Mouse (Mus musculus) kidney, embryonic 14.5 days (tissue): ENCODE measurements at regions not wholly inside any gene's neighbourhood (a gene's known extent, or its start where the extent isn't known, plus 50 kb on each side); places are given as distances from the start of the nearest gene placed in this dataset.

ENCODE experiments used
- ATAC-seq: fragments of 200-750 bp; cut with Nextera tagmentation; 2 replicates; pipeline ENCODE4 v1.8.0; 2017; ENCODE audit warnings: moderate number of reproducible peaks, mild to moderate bottlenecking, moderate TSS enrichment, moderate library complexity; ENCODE audit not compliant: low FRiP score, low TSS enrichment
- H3K27ac ChIP-seq: fragments of 300-500 bp; sonication (generic); 2 replicates; pipeline ENCODE4 v1.5.1; 2014; ENCODE audit warnings: low read depth, mild to moderate bottlenecking, low read length, moderate library complexity, mixed read lengths
- H3K27me3 ChIP-seq: fragments of 300-500 bp; sonication (generic); 2 replicates; pipeline ENCODE4 v1.6.1; 2014; ENCODE audit warnings: mild to moderate bottlenecking, low read length; ENCODE audit not compliant: control insufficient read depth, insufficient read depth
- H3K36me3 ChIP-seq: fragments of 300-500 bp; sonication (generic); 2 replicates; pipeline ENCODE4 v1.6.1; 2014; ENCODE audit warnings: low read length, mixed read lengths; ENCODE audit not compliant: control insufficient read depth, insufficient read depth
- H3K4me1 ChIP-seq: fragments of 300-500 bp; sonication (generic); 2 replicates; pipeline ENCODE4 v1.6.1; 2014; ENCODE audit warnings: low read length, mixed read lengths; ENCODE audit not compliant: control insufficient read depth, insufficient read depth
- H3K4me2 ChIP-seq: fragments of 300-500 bp; sonication (generic); replicated peaks from 2 replicates; pipeline ENCODE4 v1.6.1; 2014; ENCODE audit warnings: low read depth, mild to moderate bottlenecking, low read length
- H3K4me3 ChIP-seq: fragments of 300-500 bp; sonication (generic); 2 replicates; pipeline ENCODE4 v1.5.1; 2014; ENCODE audit warnings: mild to moderate bottlenecking, low read length
- H3K9ac ChIP-seq: fragments of 300-500 bp; sonication (generic); 2 replicates; pipeline ENCODE4 v1.6.1; 2014; ENCODE audit warnings: low read depth, mild to moderate bottlenecking, low read length, moderate library complexity
- H3K9me3 ChIP-seq: fragments of 300-500 bp; sonication (generic); 2 replicates; pipeline ENCODE4 v1.6.1; 2016; ENCODE audit warnings: low read length; ENCODE audit not compliant: control insufficient read depth
- WGBS: fragments of 180-500 bp; shearing (Covaris S2); extraction: QIAGEN DNeasy Blood & Tissue Kit; methylation state at CpG from one replicate; pipeline ENCODE4 v1.1.7; 2014; 5-methylcytosine and 5-hydroxymethylcytosine counted together

- no peaks in the 10 kb centered on the region for H3K4me1 ChIP-seq
- 89% methylated on average over 4 of the region's 4 CpGs for WGBS
- H3K36me3 ChIP-seq: no peaks in the 10 kb centered on the region
- H3K9me3 ChIP-seq: no peaks in the 10 kb centered on the region
- ATAC-seq: no peak
- no peak overlapping the region for H3K9ac ChIP-seq
- H3K27me3 ChIP-seq: no peaks in the 10 kb centered on the region
- H3K4me3 ChIP-seq: no peak overlapping the region
- H3K4me2 ChIP-seq: no peak overlapping the region
- H3K27ac ChIP-seq: no peak overlapping the region
Measured at GRCm38 (mm10) chr3:62047704-62048506, 290.2 kb upstream of the Arhgef26 start.

DNA sequence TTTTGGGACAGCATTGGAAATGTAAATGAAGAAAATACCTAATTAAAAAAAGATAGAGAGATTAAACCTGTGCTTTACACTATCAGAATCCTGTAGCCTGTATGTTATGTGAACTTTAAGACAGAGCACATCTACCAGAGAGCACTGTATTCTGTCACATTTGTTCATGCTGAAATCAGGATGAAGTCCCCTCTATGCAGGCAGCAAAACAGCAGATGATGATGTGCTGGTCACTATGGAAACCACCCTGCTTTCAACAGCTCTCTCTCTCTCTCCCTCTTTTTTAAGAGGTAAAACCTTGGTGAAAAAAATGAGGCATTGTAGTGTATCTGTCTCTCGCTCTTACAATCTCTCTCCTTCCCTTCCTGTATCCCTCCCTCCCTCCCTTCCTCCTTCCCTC is 283.9 kb upstream of the Arhgef26 start:
- Histone ChIP-seq H3K36me3 (no peaks in the 10 kb centered on the region), H3K4me2 (no peak overlapping the region), H3K9ac (no peak overlapping the region), H3K27me3 (no peaks in the 10 kb centered on the region), H3K27ac (no peak overlapping the region), H3K4me1 (no peaks in the 10 kb centered on the region), H3K4me3 (no peak overlapping the region), H3K9me3 (no peaks in the 10 kb centered on the region)
- 63% methylated on average over 1 of the region's 1 CpGs for WGBS
- ATAC-seq: no peak

DNA sequence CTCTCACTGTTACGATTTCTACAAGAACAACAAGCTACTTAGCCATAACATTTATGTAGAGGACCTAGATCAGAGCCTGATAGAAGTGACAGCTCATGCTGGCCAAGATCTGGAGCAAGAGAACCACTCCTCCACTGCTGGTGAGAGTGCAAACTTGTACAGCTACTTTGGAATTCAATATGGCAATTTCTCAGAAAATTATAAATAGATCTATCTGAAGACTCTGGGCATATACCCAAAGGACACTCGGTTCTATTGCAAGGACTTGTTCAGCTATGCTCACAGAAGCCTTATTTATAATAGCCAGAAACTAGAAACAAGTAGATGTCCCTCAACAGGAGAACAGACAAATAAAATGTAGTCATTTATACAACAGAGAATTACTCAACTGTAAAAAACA is 259.6 kb upstream of the Arhgef26 start:
- H3K27me3 ChIP-seq: no peaks in the 10 kb centered on the region
- H3K36me3 ChIP-seq: no peaks in the 10 kb centered on the region
- H3K27ac ChIP-seq: no peak overlapping the region
- no peak overlapping the region for H3K4me2 ChIP-seq
- H3K4me3 ChIP-seq: no peak overlapping the region
- H3K9ac ChIP-seq: no peak overlapping the region
- no peaks in the 10 kb centered on the region for H3K9me3 ChIP-seq
- 69% methylated on average over 2 of the region's 2 CpGs for WGBS
- no peak for ATAC-seq
- no peaks in the 10 kb centered on the region for H3K4me1 ChIP-seq

GRCm38 (mm10) chr3:62085544-62085943 is 252.6 kb upstream of the Arhgef26 start:
- Histone ChIP-seq H3K4me1 (no peaks in the 10 kb centered on the region), H3K27me3 (no peaks in the 10 kb centered on the region), H3K9me3 (no peaks in the 10 kb centered on the region), H3K27ac (no peak overlapping the region), H3K4me2 (no peak overlapping the region), H3K9ac (no peak overlapping the region), H3K36me3 (no peaks in the 10 kb centered on the region), H3K4me3 (no peak overlapping the region)
- no peak for ATAC-seq

GRCm38 (mm10) chr3:62087215-62087614 is 250.9 kb upstream of the Arhgef26 start:
- no peak for ATAC-seq
- Histone ChIP-seq H3K4me1 (no peaks in the 10 kb centered on the region), H3K36me3 (no peaks in the 10 kb centered on the region), H3K4me3 (no peak overlapping the region), H3K27me3 (no peaks in the 10 kb centered on the region), H3K9me3 (no peaks in the 10 kb centered on the region), H3K4me2 (no peak overlapping the region), H3K27ac (no peak overlapping the region), H3K9ac (no peak overlapping the region)
- 90% methylated on average over 1 of the region's 1 CpGs for WGBS

GRCm38 (mm10) chr3:62103101-62103500 is 235.0 kb upstream of the Arhgef26 start:
- no peak overlapping the region for H3K4me3 ChIP-seq
- H3K27ac ChIP-seq: no peak overlapping the region
- no peaks in the 10 kb centered on the region for H3K4me1 ChIP-seq
- peak; percentile 75; the same call in 1 of the 2 replicates for ATAC-seq
- no peaks in the 10 kb centered on the region for H3K9me3 ChIP-seq
- H3K9ac ChIP-seq: no peak overlapping the region
- no peak overlapping the region for H3K4me2 ChIP-seq
- no peaks in the 10 kb centered on the region for H3K27me3 ChIP-seq
- 29% methylated on average over 5 of the region's 5 CpGs for WGBS
- H3K36me3 ChIP-seq: no peaks in the 10 kb centered on the region

DNA sequence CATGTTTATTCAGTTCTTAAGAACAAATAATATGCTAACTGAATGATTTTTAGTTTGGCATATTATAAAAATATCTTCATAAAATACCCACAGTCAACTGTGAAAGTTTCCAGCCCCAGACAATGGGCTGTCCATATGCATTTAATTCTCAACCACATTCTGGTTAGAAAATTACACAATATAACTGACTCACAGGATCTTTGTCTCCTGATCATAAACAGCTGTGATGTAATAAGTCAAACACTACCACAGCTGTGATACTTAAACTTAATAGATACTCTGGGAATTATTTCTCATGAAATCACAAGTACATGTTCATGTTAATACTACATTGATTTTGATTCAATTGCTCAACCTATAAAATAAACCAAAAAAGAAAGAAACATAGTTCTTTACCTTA is 234.3 kb upstream of the Arhgef26 start:
- Histone ChIP-seq H3K27me3 (no peaks in the 10 kb centered on the region), H3K4me1 (no peaks in the 10 kb centered on the region), H3K36me3 (no peaks in the 10 kb centered on the region), H3K9me3 (no peaks in the 10 kb centered on the region), H3K9ac (no peak overlapping the region), H3K27ac (no peak overlapping the region), H3K4me3 (no peak overlapping the region), H3K4me2 (no peak overlapping the region)
- ATAC-seq: no peak

DNA sequence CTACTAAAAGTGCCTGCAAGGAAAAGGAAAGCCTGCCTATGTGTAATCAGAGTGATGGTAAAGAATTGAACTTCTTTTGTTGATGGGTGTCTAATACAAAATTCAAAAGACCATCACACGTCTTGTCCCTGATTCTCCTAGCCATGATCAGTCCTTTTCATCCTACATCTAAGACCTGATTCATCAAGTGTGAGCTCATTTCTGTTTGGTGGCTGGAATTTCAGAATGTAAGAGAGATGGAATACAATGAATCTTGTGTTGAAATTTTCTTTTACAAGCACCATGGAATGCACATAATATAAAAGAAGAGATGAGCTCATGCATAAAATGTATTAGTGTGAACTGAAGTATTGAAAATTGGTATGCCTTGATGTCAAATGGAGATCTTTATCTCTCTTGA is 233.6 kb upstream of the Arhgef26 start:
- no peaks in the 10 kb centered on the region for H3K9me3 ChIP-seq
- H3K4me3 ChIP-seq: no peak overlapping the region
- no peak for ATAC-seq
- H3K27me3 ChIP-seq: no peaks in the 10 kb centered on the region
- no peaks in the 10 kb centered on the region for H3K36me3 ChIP-seq
- H3K9ac ChIP-seq: no peak overlapping the region
- H3K4me2 ChIP-seq: no peak overlapping the region
- H3K4me1 ChIP-seq: no peaks in the 10 kb centered on the region
- H3K27ac ChIP-seq: no peak overlapping the region
- 72% methylated on average over 1 of the region's 1 CpGs for WGBS

DNA sequence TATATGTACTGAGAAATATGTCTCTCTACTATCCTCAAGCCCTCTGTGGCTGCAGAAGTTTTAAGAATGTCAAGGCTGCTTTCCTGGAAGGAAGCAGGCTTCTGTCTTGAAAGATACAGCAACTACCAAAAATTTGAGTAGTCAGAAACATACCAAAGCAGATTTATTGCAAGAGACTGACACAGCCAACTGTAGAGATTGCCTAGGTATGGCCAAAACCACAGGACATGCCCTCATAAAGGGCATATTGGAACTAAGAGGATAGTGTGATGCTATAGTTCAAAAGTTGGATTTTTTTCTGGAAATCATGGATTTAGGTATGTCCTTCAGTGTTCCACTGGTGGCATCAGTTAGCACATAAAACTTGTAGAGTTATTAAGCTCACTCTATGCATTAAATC is 230.8 kb upstream of the Arhgef26 start:
- Histone ChIP-seq H3K4me1 (no peaks in the 10 kb centered on the region), H3K36me3 (no peaks in the 10 kb centered on the region), H3K9ac (no peak overlapping the region), H3K27me3 (no peaks in the 10 kb centered on the region), H3K4me3 (no peak overlapping the region), H3K4me2 (no peak overlapping the region), H3K9me3 (no peaks in the 10 kb centered on the region), H3K27ac (no peak overlapping the region)
- no peak for ATAC-seq
